Mouse (Mus musculus): ENCODE data around the gene Ecel1.

Gene Ecel1

DNA sequence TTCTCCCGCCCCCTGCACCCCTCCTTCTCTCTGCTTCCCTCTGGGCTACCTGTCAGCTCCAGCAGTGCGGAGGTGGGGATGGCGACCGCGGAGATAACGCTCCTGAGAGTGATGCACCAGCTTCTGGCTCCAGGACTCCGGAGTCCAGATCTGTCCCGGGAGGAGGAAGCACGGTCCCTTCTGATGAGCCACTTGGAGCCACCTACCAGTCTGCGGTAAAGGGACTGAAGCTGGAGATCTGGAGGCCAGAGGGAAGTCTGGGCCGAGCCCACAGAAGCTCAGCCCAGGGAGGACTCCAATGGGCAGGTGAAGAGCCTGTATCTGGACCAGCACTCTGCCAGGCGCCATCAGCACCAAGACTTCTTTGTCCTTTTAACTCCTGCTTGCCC, at the start of gene Ecel1:
Gene Ecel1, minus strand, starts transcription at position 323 of the 389 bp plus-strand sequence.
- no peak for DNase-seq

DNA sequence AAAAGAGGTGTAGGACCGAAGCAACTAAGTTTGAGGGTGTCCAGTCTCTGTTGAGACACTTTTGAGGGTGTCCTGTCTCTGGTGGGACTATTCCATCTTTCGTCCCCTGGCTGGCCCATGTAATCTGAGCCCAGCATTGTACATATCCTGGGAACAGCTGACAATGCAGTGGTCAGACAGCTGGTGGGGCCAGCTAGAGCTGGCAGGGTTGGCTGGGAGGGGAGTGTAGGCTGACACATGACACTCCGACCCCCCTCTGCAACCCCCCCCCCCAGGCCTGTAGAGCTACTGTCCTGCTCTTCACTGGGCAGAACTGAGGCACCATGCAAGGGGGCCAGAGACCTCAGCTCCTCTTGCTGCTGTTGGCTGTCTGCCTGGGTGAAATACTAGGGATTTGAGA, 49.2 kb upstream of the Ecel1 start:
- no peak for DNase-seq

GRCm38 (mm10) chr1:87205038-87205437, 48.7 kb upstream of the Ecel1 start:
- no peak for DNase-seq

DNA sequence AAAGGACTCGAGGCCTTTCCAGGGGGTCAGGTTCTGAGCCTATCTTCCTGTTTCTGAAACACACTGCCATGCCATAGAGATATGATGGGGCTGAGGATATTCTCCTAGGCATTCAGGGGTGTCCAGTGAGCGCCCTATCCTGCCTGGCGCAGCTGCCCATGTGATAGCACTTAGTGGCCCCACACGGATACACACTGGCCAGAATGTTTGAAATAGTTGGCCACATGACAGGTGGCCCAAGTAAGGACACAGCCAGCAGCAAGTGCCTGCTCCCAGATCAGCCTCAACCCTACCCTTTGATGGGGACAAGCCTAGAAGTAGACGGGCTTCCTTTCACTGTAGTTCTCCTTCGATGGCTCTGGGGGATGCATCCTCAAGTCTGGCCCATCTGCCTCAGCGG, 48.1 kb upstream of the Ecel1 start, which contains the start of gene Chrng:
Gene Chrng, plus strand, starts transcription at position 193 of the 400 bp plus-strand sequence.
- no peak for DNase-seq

DNA sequence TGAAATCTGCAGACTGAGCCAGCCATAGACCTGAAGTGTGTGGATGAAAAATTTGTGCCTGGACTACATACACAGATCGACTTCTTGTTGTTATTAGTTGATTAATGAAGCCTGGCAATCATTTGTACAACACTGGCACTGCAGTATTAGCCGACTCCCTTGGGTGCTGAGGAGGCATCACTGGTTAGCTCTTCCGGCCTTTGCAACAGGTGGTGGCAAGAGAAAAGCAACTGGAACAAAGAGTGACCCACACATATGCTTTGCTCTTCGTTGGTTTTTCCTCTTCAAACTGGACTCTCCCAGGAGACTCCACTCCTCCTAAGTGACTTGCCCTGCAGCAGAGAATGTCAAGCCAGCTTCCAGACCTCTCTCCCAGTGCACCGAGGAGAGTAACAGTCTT, 47.5 kb upstream of the Ecel1 start:
- no peak for DNase-seq

DNA sequence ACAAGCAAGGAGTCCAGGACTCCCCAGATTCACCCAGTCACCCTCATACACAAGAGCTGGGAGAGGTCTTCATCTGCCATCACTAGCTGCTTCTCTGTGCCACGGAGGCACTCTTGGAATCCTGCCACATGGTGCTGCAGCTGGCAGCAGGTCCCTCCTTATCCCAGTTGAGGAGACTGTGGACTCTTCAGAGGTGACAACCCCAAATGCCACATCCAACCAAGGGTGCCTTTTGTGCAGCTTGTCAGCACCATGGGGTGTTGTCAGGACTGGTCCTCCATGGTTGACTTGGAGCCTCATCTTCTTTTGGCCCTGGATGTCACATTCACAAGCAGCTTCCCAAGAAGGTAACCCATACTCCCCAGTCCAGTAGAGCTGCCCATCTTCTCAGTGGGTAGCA, 45.5 kb upstream of the Ecel1 start:
- DNase-seq, result no peak

- DNase-seq, result no peak
Observed at GRCm38 (mm10) chr1:87200811-87201210, 44.5 kb upstream of the Ecel1 start.

GRCm38 (mm10) chr1:87198119-87199065, 42.1 kb upstream of the Ecel1 start:
- no peak for DNase-seq

GRCm38 (mm10) chr1:87197296-87197695, 41.0 kb upstream of the Ecel1 start:
- DNase-seq, result no peak

GRCm38 (mm10) chr1:87190429-87190828, 34.1 kb upstream of the Ecel1 start, which contains the start of gene Chrnd:
Gene Chrnd, plus strand, starts transcription at chr1:87190607.
- no peak for DNase-seq

DNA sequence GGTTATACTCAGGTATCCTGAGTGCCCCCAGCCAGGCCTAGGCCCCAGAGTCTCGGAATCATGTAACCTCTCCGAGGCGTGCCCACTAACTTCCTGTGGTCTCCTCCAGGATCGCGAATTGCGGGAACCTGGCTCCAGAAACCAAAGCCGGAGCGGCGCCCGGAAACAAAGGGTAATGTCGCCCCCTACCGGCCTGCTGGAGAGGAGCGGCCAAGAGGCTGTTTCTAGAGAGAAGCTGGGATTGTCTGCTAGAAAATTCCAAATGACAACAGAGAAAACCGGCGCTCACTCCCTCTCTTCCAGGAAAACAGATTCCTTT, 30.7 kb upstream of the Ecel1 start:
- DNase-seq, result peak; percentile 76

DNA sequence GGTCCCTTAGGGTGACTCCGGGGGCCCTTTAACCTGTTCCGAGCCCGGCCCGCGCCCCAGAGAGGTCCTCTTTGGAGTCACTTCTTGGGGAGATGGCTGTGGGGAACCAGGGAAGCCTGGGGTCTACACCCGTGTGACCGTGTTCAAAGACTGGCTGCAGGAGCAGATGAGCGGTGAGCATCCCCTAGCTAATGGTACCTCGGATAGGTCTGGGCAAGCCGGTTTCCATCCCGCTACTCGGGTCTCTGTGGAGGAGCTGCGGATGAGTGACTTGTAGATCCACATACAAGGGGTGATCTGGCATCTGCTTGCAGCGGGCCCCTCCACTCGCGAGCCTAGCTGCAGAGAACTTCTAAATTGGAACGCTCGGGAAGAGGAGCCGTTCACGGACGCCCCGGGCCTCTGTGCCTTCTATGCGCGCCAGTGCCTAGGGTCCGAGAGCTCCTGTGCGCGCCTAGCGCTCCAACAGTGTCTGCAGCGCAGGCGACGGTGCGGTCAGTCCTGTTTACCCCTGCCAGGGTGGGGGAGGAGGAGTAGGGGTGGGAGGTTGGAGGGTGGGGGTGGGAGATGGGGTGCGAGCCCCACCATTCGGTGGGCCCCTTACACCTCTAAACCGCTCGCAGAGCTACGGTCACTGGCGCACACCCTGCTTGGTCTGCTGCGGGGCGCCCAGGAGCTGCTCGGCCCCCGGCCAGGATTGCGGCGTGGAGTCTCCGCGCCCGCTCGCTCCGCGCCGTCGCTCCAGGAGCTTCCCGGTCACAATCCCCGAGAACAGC, 30.1 kb upstream of the Ecel1 start:
- no peak for DNase-seq

DNA sequence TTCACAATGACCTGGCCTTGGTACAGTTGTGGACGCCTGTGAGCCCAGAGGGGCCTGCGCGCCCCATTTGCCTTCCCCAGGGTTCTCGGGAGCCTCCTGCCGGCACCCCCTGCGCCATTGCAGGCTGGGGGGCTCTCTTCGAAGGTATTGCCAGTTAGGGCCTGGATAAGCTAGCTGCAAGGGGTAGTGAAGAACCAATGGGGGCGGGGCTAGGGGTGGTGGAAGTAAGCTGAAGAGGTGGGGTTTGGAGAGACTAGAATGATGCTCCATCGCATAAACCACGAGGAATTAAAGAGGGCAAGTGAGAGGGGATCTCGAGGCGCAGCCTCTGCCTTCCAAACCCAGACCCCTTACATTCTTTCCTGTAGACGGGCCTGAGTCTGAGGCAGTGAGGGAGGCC, 29.2 kb upstream of the Ecel1 start:
- no peak for DNase-seq

DNA sequence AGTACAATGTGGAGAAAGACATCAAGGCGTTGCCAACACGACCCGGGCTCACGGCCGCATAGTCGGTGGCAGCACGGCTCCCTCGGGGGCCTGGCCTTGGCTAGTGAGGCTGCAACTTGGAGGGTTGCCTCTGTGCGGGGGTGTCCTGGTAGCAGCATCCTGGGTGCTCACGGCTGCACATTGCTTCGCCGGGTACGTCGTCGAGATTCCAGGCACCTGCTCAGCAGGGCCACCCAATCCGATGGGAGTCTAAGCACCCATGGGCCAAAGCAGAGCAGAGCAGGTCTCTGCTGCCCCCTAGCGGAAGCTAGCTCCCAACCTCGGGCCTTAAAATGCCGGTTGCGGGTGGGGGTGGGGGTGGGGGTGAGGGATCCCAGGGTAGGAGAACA, 28.4 kb upstream of the Ecel1 start:
- peak; percentile 89 for DNase-seq

GRCm38 (mm10) chr1:87183998-87184750, 27.9 kb upstream of the Ecel1 start:
- DNase-seq, result no peak

- DNase-seq, result no peak
Observed at GRCm38 (mm10) chr1:87183013-87183412, 26.7 kb upstream of the Ecel1 start, which contains the start of gene Prss56. Gene Prss56, plus strand, starts transcription at chr1:87183313.

- no peak for DNase-seq
Observed at GRCm38 (mm10) chr1:87180896-87181295, 24.6 kb upstream of the Ecel1 start.

DNA sequence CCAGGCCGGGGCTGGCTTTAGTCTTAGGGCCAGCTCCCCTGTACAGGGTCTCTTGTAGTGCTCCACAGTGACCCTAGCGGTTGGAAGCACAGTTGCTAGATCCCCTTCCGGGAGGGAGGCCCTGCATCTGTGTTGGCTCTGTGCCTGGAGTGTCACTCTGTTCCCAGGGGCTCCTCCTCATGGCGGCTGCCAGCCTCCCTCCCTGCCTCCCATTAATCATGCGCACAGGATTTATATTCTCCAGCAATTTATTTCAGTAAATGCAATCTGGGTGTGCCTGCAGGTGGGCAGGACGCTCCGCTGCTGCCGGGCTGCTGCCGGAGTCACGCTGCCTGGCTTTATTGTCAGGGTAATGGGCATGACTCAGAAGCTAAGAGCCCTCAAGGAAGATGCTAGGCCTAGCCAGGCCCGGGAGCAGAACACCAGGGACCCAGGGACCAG, 19.6 kb upstream of the Ecel1 start:
- DNase-seq, result peak; percentile 70

DNA sequence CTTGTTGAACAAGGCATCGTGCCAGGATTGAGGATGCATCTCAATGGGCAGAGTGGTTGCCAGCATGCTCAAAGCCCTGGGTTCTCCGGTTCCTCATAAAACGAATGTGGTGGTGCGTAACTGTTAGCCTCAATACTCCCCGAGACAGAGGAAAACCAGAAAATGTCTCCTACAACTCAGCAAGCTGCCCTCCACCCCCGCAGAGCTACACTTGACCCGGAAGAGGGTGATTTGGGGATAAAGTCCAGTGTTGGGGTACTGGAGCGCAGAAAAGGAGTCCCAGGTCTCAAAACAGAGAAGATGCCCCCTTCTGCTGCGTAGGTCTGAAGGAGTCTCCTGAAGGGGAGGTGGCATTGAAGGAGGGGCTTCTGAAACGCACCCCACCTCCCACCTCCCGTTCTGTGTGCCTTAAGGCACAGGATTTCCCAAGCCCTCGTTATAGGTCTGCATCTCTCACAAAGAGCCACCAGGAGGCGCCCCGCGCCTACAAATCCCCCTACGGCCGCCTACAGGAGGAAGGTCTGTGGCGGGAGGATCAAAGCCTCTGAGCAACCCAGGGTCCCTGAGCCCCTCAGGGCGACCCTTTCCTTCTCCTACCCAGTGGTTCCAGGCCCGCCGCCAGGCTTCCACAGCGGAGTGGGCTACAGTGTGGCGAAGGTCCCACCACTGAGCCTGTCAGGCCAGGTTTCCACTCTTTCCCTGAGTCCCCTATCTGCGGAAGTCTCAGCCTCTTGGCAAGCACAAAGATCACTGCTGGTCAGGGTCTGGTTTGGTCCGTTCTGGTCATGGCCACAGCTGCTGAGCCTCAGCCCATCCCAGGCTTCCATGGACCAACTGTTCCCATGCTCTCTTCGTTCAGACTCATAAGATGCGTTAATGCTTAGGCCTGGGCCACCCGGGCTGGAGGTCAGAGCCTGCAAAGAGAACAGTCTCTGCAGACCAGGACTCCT, 18.0 kb upstream of the Ecel1 start:
- peak; percentile 50 for DNase-seq

DNA sequence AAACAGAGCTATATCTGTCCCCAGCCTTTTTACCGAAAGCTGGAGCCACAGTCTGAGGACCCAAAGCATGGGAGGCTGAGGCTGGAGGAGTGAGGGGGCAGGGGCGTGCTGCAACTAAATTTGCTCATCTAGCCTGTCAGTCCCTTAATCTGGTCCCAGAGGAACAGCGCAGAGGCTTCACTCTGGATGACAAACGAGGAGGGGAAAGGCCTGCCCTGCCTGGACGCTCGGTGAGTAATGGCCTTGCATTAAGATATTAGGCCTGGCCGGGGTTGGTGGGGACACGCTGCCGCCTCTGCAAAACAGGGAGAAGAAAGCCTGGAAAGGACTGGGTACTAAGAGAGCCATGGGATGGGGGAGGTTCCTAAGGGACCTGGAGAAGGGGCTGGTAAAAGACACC, 16.0 kb upstream of the Ecel1 start:
- DNase-seq, result no peak

GRCm38 (mm10) chr1:87171312-87171711, 15.0 kb upstream of the Ecel1 start:
- DNase-seq, result no peak

DNA sequence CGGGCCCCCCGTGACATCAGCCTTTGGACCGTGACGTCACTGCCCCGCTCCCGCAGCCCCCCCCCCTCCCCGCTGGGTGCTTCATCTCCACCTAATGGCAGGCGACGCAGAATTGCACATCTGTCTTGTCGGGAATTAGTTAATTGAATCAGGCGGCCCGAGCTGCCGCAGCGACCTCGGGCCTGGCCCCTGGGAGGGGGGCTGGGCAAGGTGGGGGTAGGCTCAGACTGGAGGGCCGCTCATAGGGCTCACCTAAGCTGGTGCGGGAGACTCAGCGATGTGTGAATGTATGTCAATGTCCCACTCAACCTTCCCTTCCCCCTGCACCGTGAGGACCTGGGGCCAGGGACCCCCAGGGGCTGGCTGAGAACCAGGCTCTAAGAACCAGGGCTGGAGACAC, 14.1 kb upstream of the Ecel1 start:
- DNase-seq, result no peak

Measured in right cerebral cortex, postnatal 14 days (tissue).